Mouse (Mus musculus): ENCODE measurements around the gene Olfr26.
"Not testable (repeated sequence)": the region's sequence is repeated elsewhere in the genome, so short reads cannot be mapped to it uniquely, and the experiment has no call there.

GRCm38 (mm10) chr9:38874880-38875279, 20.0 kb downstream of the Olfr26 start:
- TF ChIP-seq CTCF, EP300 (IDR thresholded peaks at IDR 0.05; ENCODE audit: low read depth): not testable (repeated sequence)
